Mouse (Mus musculus): ENCODE results near the gene Efcab8.
"Not testable (repeated sequence)": the region's sequence is repeated elsewhere in the genome, so short reads cannot be mapped to it uniquely, and the experiment has no call there.

- not testable (repeated sequence) for TF ChIP-seq MXI1 (IDR thresholded peaks at IDR 0.05; ENCODE audit: low read depth, low read length); TAL1 (IDR thresholded peaks at IDR 0.05; ENCODE audit: low read length); USF1 (IDR thresholded peaks at IDR 0.05; ENCODE audit: low read depth, low read length); MYB (IDR thresholded peaks at IDR 0.05; ENCODE audit: low read depth, low read length); NRF1 (IDR thresholded peaks at IDR 0.05; ENCODE audit: insufficient read depth, low read depth, low read length, poor library complexity, severe bottlenecking); RCOR1 (IDR thresholded peaks at IDR 0.05; ENCODE audit: low read depth, low read length); POLR2AphosphoS5 (IDR thresholded peaks at IDR 0.05; ENCODE audit: borderline replicate concordance, low read depth, low read length)
- peak; percentile 53 to 63 (median 62); a peak in 5 of 6 replicates for TF ChIP-seq CTCF (IDR thresholded peaks at IDR 0.05 in 2 of 3, conservative IDR thresholded peaks at IDR 0.05 in 1 of 3; ENCODE audit: control insufficient read depth in 1 of 3, insufficient read depth in 1 of 3, low read depth in 2 of 3, low read length in 3 of 3, poor library complexity in 1 of 3, severe bottlenecking in 1 of 3)
Measured at GRCm38 (mm10) chr2:153807464-153807863, 27.7 kb downstream of the Efcab8 start.

All from MEL (cell line).